Mouse (Mus musculus) embryonic facial prominence, embryonic 15.5 days (tissue): ENCODE results near the gene Gab2. TPM values are rescaled to one million over a fixed set of nuclear protein-coding genes. Genes with fewer than 3 reads are reported as not detected.

ENCODE experiments used
- polyA plus RNA-seq: library from polyadenylated mRNA; unstranded; fragments of >200 nt; fragmentation: Nextera tagmentation; extraction: Ambion mirVana; gene quantifications from 2 replicates; pipeline ENCODE4 v1.2.1, GENCODE M21; 2015

The Gab2 gene
- polyA plus RNA-seq, 1 experiment from 2014 or later = 6.0 TPM

Other genes starting within 250 kb of the Gab2 start
- gene Nars2, start 130.1 kb upstream of the Gab2 start, polyA plus RNA-seq = 20.5 and 22.7 TPM in 2 replicates